Mouse (Mus musculus) MEL (cell line): ENCODE results near the gene Porcn. TPM values are rescaled to one million over a fixed set of nuclear protein-coding genes. Genes with fewer than 3 reads are reported as not detected.

Source experiments
- DNase-seq: peaks from one replicate; pipeline ENCODE4 v3.0.0; 2011; ENCODE audit warnings: low read depth, low spot score
- H3K27ac ChIP-seq: 2 replicates; pipeline ENCODE4 v1.5.1; 2012; ENCODE audit warnings: low read depth, mild to moderate bottlenecking, control low read depth, low read length, moderate library complexity; ENCODE audit not compliant: control insufficient read depth
- H3K27me3 ChIP-seq, 2 experiments: fragments of 150-350 bp in 1 of 2; sonication (generic) in 1 of 2; 2 replicates each; pipeline ENCODE4 v1.6.1; 2012; ENCODE audit warnings: low read length in 2 of 2, mild to moderate bottlenecking in 2 of 2, improper control_type of control experiment in 1 of 2, moderate library complexity in 1 of 2; ENCODE audit not compliant: insufficient read depth in 2 of 2, control insufficient read depth in 1 of 2
- H3K36me3 ChIP-seq, 2 experiments: 2 replicates each; pipeline ENCODE4 v1.6.1; 2012 to 2014; ENCODE audit warnings: low read length in 2 of 2, improper control_type of control experiment in 1 of 2, inconsistent platforms in 1 of 2, mild to moderate bottlenecking in 1 of 2; ENCODE audit not compliant: insufficient read depth in 2 of 2, control insufficient read depth in 1 of 2
- H3K4me1 ChIP-seq, 2 experiments: fragments of 150-350 bp in 1 of 2; sonication (generic) in 1 of 2; 2 replicates each; pipeline ENCODE4 v1.6.1; 2012; ENCODE audit warnings: low read length in 2 of 2, improper control_type of control experiment in 1 of 2, mild to moderate bottlenecking in 1 of 2; ENCODE audit not compliant: insufficient read depth in 2 of 2, control insufficient read depth in 1 of 2
- H3K4me3 ChIP-seq, 2 experiments: fragments of 150-350 bp in 1 of 2; sonication (generic) in 1 of 2; 2 replicates each; pipeline ENCODE4 v1.5.1; 2012; ENCODE audit warnings: low read depth in 2 of 2, low read length in 2 of 2, mild to moderate bottlenecking in 2 of 2, moderate library complexity in 2 of 2, control low read depth in 1 of 2, improper control_type of control experiment in 1 of 2; ENCODE audit not compliant: control insufficient read depth in 1 of 2, insufficient read depth in 1 of 2
- H3K79me2 ChIP-seq: 2 replicates; pipeline ENCODE4 v1.6.1; 2012; ENCODE audit warnings: mild to moderate bottlenecking, low read length, moderate library complexity; ENCODE audit not compliant: control insufficient read depth, poor library complexity, insufficient read depth
- H3K9ac ChIP-seq: 2 replicates; pipeline ENCODE4 v1.6.1; 2012; ENCODE audit warnings: low read depth, mild to moderate bottlenecking, control low read depth, low read length, moderate library complexity; ENCODE audit not compliant: control insufficient read depth, poor library complexity, severe bottlenecking
- H3K9me3 ChIP-seq: fragments of 150-350 bp; sonication (generic); replicated peaks from 2 replicates; pipeline ENCODE4 v1.6.1; 2012; ENCODE audit warnings: mild to moderate bottlenecking, low read length, improper control_type of control experiment, moderate library complexity; ENCODE audit not compliant: insufficient read depth
- CHD1 ChIP-seq: IDR thresholded peaks from 2 replicates; pipeline ENCODE4 v1.6.1; 2012; ENCODE audit warnings: low read depth, mild to moderate bottlenecking, inconsistent platforms, low read length, improper control_type of control experiment
- CHD2 ChIP-seq: IDR thresholded peaks from 2 replicates; pipeline ENCODE4 v1.6.1; 2011; ENCODE audit warnings: low read length, improper control_type of control experiment
- CTCF ChIP-seq, 3 experiments: IDR thresholded peaks in 2 of 3; conservative IDR thresholded peaks in 1 of 3; 2 replicates each; pipeline ENCODE4 v1.5.1; 2011 to 2012; ENCODE audit warnings: low read length in 3 of 3, low read depth in 2 of 3, mild to moderate bottlenecking in 2 of 3, improper control_type of control experiment in 1 of 3, inconsistent platforms in 1 of 3, mixed read lengths in 1 of 3, moderate library complexity in 1 of 3; ENCODE audit not compliant: control insufficient read depth in 1 of 3, insufficient read depth in 1 of 3, poor library complexity in 1 of 3, severe bottlenecking in 1 of 3
- E2F4 ChIP-seq: IDR thresholded peaks from 2 replicates; pipeline ENCODE4 v1.6.1; 2011; ENCODE audit warnings: low read depth, low read length, improper control_type of control experiment, borderline replicate concordance
- ELF1 ChIP-seq: IDR thresholded peaks from 2 replicates; pipeline ENCODE4 v1.6.1; 2014; ENCODE audit warnings: low read depth, mild to moderate bottlenecking, inconsistent platforms, low read length, improper control_type of control experiment, moderate library complexity
- EP300 ChIP-seq, 2 experiments: IDR thresholded peaks; 2 replicates each; pipeline ENCODE4 v1.6.1; 2011; ENCODE audit warnings: improper control_type of control experiment in 2 of 2, low read length in 2 of 2, low read depth in 1 of 2, mild to moderate bottlenecking in 1 of 2
- ETS1 ChIP-seq: IDR thresholded peaks from 2 replicates; pipeline ENCODE4 v1.6.1; 2012; ENCODE audit warnings: low read depth, mild to moderate bottlenecking, inconsistent platforms, low read length, improper control_type of control experiment, moderate library complexity
- GABPA ChIP-seq: IDR thresholded peaks from 2 replicates; pipeline ENCODE4 v1.6.1; 2012; ENCODE audit warnings: low read depth, mild to moderate bottlenecking, inconsistent platforms, low read length, improper control_type of control experiment, moderate library complexity
- GATA1 ChIP-seq: IDR thresholded peaks from 2 replicates; pipeline ENCODE4 v1.6.1; 2011; ENCODE audit warnings: low read depth, low read length, improper control_type of control experiment
- HCFC1 ChIP-seq: IDR thresholded peaks from 2 replicates; pipeline ENCODE4 v1.6.1; 2012; ENCODE audit warnings: low read depth, mild to moderate bottlenecking, inconsistent platforms, low read length, improper control_type of control experiment, moderate library complexity
- JUND ChIP-seq: IDR thresholded peaks from 2 replicates; pipeline ENCODE4 v1.6.1; 2011; ENCODE audit warnings: low read depth, mild to moderate bottlenecking, improper control_type of control experiment, low read length
- KAT2A ChIP-seq: conservative IDR thresholded peaks from 2 replicates; pipeline ENCODE4 v1.6.1; 2012; ENCODE audit warnings: low read depth, low read length, improper control_type of control experiment, inconsistent platforms
- MAFK ChIP-seq: IDR thresholded peaks from 2 replicates; pipeline ENCODE4 v1.6.1; 2011; ENCODE audit warnings: low read depth, mild to moderate bottlenecking, low read length, improper control_type of control experiment, borderline replicate concordance
- MAX ChIP-seq: IDR thresholded peaks from 2 replicates; pipeline ENCODE4 v1.6.1; 2011; ENCODE audit warnings: low read length, improper control_type of control experiment
- MAZ ChIP-seq: IDR thresholded peaks from 2 replicates; pipeline ENCODE4 v1.6.1; 2012; ENCODE audit warnings: low read depth, mild to moderate bottlenecking, inconsistent platforms, low read length, improper control_type of control experiment
- MEF2A ChIP-seq: IDR thresholded peaks from 2 replicates; pipeline ENCODE4 v1.6.1; 2014; ENCODE audit warnings: low read depth, mild to moderate bottlenecking, inconsistent platforms, low read length, improper control_type of control experiment; ENCODE audit not compliant: poor library complexity, insufficient replicate concordance, severe bottlenecking; ENCODE audit errors: extremely low read depth
- MXI1 ChIP-seq: IDR thresholded peaks from 2 replicates; pipeline ENCODE4 v1.6.1; 2011; ENCODE audit warnings: mild to moderate bottlenecking, low read depth, low read length, improper control_type of control experiment
- MYB ChIP-seq: IDR thresholded peaks from 2 replicates; pipeline ENCODE4 v1.6.1; 2011; ENCODE audit warnings: mild to moderate bottlenecking, low read depth, low read length, improper control_type of control experiment
- MYC ChIP-seq: IDR thresholded peaks from 2 replicates; pipeline ENCODE4 v1.6.1; 2011; ENCODE audit warnings: low read depth, mild to moderate bottlenecking, low read length, improper control_type of control experiment, moderate library complexity
- NELFE ChIP-seq: IDR thresholded peaks from 2 replicates; pipeline ENCODE4 v1.6.1; 2011; ENCODE audit warnings: low read depth, low read length, improper control_type of control experiment
- NRF1 ChIP-seq: IDR thresholded peaks from 2 replicates; pipeline ENCODE4 v1.6.1; 2014; ENCODE audit warnings: low read depth, mild to moderate bottlenecking, inconsistent platforms, low read length, improper control_type of control experiment, moderate library complexity; ENCODE audit not compliant: poor library complexity, insufficient read depth, severe bottlenecking
- POLR2A ChIP-seq, 2 experiments: IDR thresholded peaks; 2 replicates each; pipeline ENCODE4 v1.6.1; 2011 to 2012; ENCODE audit warnings: low read length in 2 of 2, mild to moderate bottlenecking in 2 of 2, control low read depth in 1 of 2, improper control_type of control experiment in 1 of 2, low read depth in 1 of 2, moderate library complexity in 1 of 2; ENCODE audit not compliant: control insufficient read depth in 1 of 2, insufficient read depth in 1 of 2, poor library complexity in 1 of 2
- POLR2AphosphoS2 ChIP-seq: IDR thresholded peaks from 2 replicates; pipeline ENCODE4 v1.6.1; 2011; ENCODE audit warnings: low read length, improper control_type of control experiment
- POLR2AphosphoS5 ChIP-seq: IDR thresholded peaks from 2 replicates; pipeline ENCODE4 v1.6.1; 2012; ENCODE audit warnings: low read depth, borderline replicate concordance, mild to moderate bottlenecking, inconsistent platforms, low read length, moderate library complexity, mixed read lengths
- RAD21 ChIP-seq: IDR thresholded peaks from 2 replicates; pipeline ENCODE4 v1.6.1; 2011; ENCODE audit warnings: mild to moderate bottlenecking, low read depth, low read length, improper control_type of control experiment
- RCOR1 ChIP-seq: IDR thresholded peaks from 2 replicates; pipeline ENCODE4 v1.6.1; 2012; ENCODE audit warnings: low read depth, mild to moderate bottlenecking, inconsistent platforms, low read length, improper control_type of control experiment
- SIN3A ChIP-seq: IDR thresholded peaks from 2 replicates; pipeline ENCODE4 v1.6.1; 2012; ENCODE audit warnings: low read length, improper control_type of control experiment, inconsistent platforms
- SMC3 ChIP-seq: IDR thresholded peaks from 2 replicates; pipeline ENCODE4 v1.6.1; 2011; ENCODE audit warnings: low read depth, low read length, improper control_type of control experiment
- TBP ChIP-seq: IDR thresholded peaks from 2 replicates; pipeline ENCODE4 v1.8.0; 2011; ENCODE audit warnings: low read depth, low read length, improper control_type of control experiment
- TCF12 ChIP-seq: IDR thresholded peaks from 2 replicates; pipeline ENCODE4 v1.6.1; 2014; ENCODE audit warnings: low read depth, mild to moderate bottlenecking, inconsistent platforms, low read length, improper control_type of control experiment, moderate library complexity
- USF1 ChIP-seq: IDR thresholded peaks from 2 replicates; pipeline ENCODE4 v1.6.1; 2014; ENCODE audit warnings: low read depth, mild to moderate bottlenecking, inconsistent platforms, low read length, improper control_type of control experiment, moderate library complexity
- USF2 ChIP-seq, 2 experiments: IDR thresholded peaks; 2 replicates each; pipeline ENCODE4 v1.6.1; 2011 to 2012; ENCODE audit warnings: improper control_type of control experiment in 2 of 2, low read length in 2 of 2, borderline replicate concordance in 1 of 2, inconsistent platforms in 1 of 2, low read depth in 1 of 2, mild to moderate bottlenecking in 1 of 2; ENCODE audit not compliant: insufficient read depth in 1 of 2
- ZC3H11A ChIP-seq: IDR thresholded peaks from 2 replicates; pipeline ENCODE4 v1.6.1; 2012; ENCODE audit warnings: low read depth, mild to moderate bottlenecking, inconsistent platforms, low read length, improper control_type of control experiment
- ZKSCAN1 ChIP-seq: IDR thresholded peaks from 2 replicates; pipeline ENCODE4 v1.6.1; 2012; ENCODE audit warnings: low read depth, mild to moderate bottlenecking, inconsistent platforms, low read length, improper control_type of control experiment, moderate library complexity
- ZMIZ1 ChIP-seq: IDR thresholded peaks from 2 replicates; pipeline ENCODE4 v1.6.1; 2012; ENCODE audit warnings: low read depth, mild to moderate bottlenecking, inconsistent platforms, low read length, improper control_type of control experiment, moderate library complexity
- ZNF384 ChIP-seq: IDR thresholded peaks from 2 replicates; pipeline ENCODE4 v1.6.1; 2012; ENCODE audit warnings: low read depth, mild to moderate bottlenecking, inconsistent platforms, low read length, improper control_type of control experiment
- polyA plus RNA-seq, 2 experiments: library from polyadenylated mRNA; stranded (reverse) in 1 of 2; unstranded in 1 of 2; fragments of >175 nt in 1 of 2; fragments of >200 nt in 1 of 2; gene quantifications; 2 replicates each; pipeline versions ENCODE4 v1.2.1 to v1.2.4; 2012; ENCODE audit warnings: low replicate concordance in 2 of 2, low read depth in 1 of 2; ENCODE audit not compliant: insufficient read length in 2 of 2, insufficient read depth in 1 of 2, missing spikeins in 1 of 2
- total RNA-seq: library from RNA; depleted of rRNA; stranded (reverse); fragments of 300-350 nt; gene quantifications from 2 replicates; pipeline ENCODE4 v1.2.3, GENCODE M21; 2012; rRNA removed

Gene Porcn
- total RNA-seq = 3.5 and 4.5 TPM in 2 replicates
- 10 to 100 TPM in 1 of 2 experiments, not detected in 1; 16.1 TPM for polyA plus RNA-seq

- peak; percentile 94 for DNase-seq
- Histone ChIP-seq H3K4me3 (peak within 1 kb of the TSS; percentile 63 to 83), H3K9ac (peak within 1 kb of the TSS; percentile 70), H3K27ac (peak within 1 kb of the TSS; percentile 82), H3K27me3 (no peaks in the 10 kb centered on the region), H3K4me1 (peaks cover 10 to 13% of the 10 kb centered on the region in 2 experiments), H3K9me3 (no peaks in the 10 kb centered on the region), H3K36me3 (peaks cover 0 to 14% of the 10 kb centered on the region in 2 experiments; a peak in 2 of 4 replicates), H3K79me2 (no peaks in the 10 kb centered on the region)
- TF ChIP-seq ELF1 (peak; percentile 29; the same call in 1 of the 2 replicates), MYB (no peak), JUND (no peak), POLR2AphosphoS5 (no peak), POLR2A (IDR thresholded peaks at IDR 0.05; ENCODE audit: control insufficient read depth in 1 of 2, insufficient read depth in 1 of 2, low read depth in 1 of 2, low read length in 2 of 2, poor library complexity in 1 of 2) (peak; percentile 93 to 96), MAFK (no peak), GABPA (no peak), MYC (peak; percentile 11; the same call in 1 of the 2 replicates), MAZ (peak; percentile 50; the same call in 1 of the 2 replicates), MEF2A (no peak), CHD1 (no peak), SMC3 (no peak), ZNF384 (no peak), EP300 (IDR thresholded peaks at IDR 0.05; ENCODE audit: low read depth in 1 of 2, low read length in 2 of 2) (no peak), USF2 (IDR thresholded peaks at IDR 0.05; ENCODE audit: borderline replicate concordance in 1 of 2, insufficient read depth in 1 of 2, low read depth in 1 of 2, low read length in 2 of 2) (no peak), ZKSCAN1 (no peak), USF1 (no peak), NELFE (peak; percentile 82), ZC3H11A (no peak), TCF12 (peak; percentile 34; the same call in 1 of the 2 replicates), MXI1 (peak; percentile 82; the same call in 1 of the 2 replicates), CTCF (IDR thresholded peaks at IDR 0.05 in 2 of 3, conservative IDR thresholded peaks at IDR 0.05 in 1 of 3; ENCODE audit: control insufficient read depth in 1 of 3, insufficient read depth in 1 of 3, low read depth in 2 of 3, low read length in 3 of 3, poor library complexity in 1 of 3, severe bottlenecking in 1 of 3) (no peak), RAD21 (no peak), RCOR1 (0 out of 2 replicates have a peak, but pooled peaks have one; percentile 10), NRF1 (peak; percentile 52; the same call in 1 of the 2 replicates), MAX (no peak; the same call in 1 of the 2 replicates), ZMIZ1 (peak; percentile 91), SIN3A (peak; percentile 81; the same call in 1 of the 2 replicates), KAT2A (no peak), GATA1 (no peak), TBP (peak; percentile 64), ETS1 (no peak), HCFC1 (peak; percentile 74), POLR2AphosphoS2 (peak; percentile 78), CHD2 (peak; percentile 62), E2F4 (no peak)
Measured at GRCm38 (mm10) chrX:8206015-8206693, at the start of gene Porcn. TSS of gene Porcn (minus strand) at chrX:8206525.
